Mouse (Mus musculus): ENCODE measurements around the gene Tnxb. TPM values are rescaled to one million over a fixed set of nuclear protein-coding genes. Genes with fewer than 3 reads are reported as not detected.

Tnxb gene
- under 1 TPM in 1 of 2 experiments, not detected in 1; 0.07 TPM for polyA plus RNA-seq (2017; shearing (Covaris generic))

GRCm38 (mm10) chr17:34670235-34670634, at the start of gene Tnxb:
TSS of gene Tnxb (plus strand) at chr17:34670535.

GRCm38 (mm10) chr17:34627943-34628643, 42.2 kb upstream of the Tnxb start, which contains the start of gene Ppt2:
TSS of gene Ppt2 (minus strand) at chr17:34628510.

DNA sequence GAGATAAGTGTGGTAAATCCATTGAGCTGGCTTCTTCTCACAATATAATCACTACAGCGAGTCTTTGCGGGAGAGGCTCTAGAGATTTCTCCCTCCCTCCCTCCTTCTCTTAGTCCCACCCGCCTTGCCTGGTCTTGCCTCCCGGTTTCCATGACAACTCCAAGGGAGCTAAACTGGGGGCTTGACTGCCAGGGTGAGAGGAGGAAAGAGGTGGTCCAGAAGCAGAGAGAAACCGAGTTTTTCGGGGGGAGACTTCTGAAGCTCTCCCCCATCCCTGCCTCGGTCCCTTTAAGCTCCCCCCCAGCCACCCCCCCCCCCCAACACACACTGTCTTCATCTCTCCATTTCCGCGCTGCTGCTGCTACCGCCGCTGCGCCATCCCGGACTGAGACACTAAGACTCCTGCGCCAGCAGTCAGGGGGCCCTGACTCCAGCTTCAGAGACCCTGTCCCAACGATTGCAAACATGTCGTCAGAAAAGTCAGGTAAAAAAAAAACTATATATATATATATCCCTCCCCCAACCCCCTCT, 41.0 kb upstream of the Tnxb start, which contains the start of gene Prrt1:
TSS of gene Prrt1 (plus strand) at position 313 of the 531 bp plus-strand sequence.

DNA sequence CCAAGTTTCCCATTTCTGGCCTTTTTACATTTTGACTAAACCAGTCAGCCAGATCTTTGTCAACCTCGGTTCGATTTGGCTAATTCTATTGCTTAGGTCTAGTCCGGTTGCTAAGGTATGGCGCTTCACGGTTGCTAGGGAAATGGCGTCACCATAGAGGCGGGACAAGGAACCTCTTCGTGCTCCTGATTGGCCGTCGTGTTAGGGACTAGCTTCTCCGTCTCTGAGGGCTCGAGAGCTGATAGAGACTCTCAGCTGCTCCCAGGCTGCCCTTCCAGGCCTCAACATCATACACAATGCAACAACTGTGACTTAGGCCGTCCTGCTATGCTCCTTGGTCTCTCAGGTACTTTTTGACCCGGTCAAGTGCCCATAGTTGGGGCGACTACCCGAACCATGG, 25.7 kb upstream of the Tnxb start, which contains the start of gene Fkbpl:
TSS of gene Fkbpl (plus strand) at position 157 of the 400 bp plus-strand sequence.

GRCm38 (mm10) chr17:34646906-34647787, 23.2 kb upstream of the Tnxb start, which contains the start of gene Atf6b:
TSS of gene Atf6b (plus strand) at chr17:34647146.

DNA sequence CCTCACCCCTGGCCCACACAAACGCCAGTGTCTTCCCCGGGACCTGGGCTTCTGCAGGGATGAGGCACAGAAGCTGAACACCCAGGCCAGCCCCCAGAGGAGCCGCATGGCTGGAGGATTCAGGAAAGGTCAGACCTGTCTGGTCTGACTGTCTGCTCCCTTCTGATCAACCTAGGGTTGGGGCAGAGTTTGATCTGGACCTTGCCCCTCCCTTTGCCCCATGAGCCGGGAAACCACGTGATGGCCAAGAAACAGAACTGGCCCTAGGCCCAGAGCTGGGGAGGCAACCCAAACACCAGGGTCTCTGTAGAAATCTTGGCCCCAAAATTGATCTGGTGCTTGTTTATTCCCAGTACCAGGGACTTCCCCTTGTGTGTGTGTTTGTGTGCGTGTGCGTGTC, 73.4 kb downstream of the Tnxb start, which contains the start of gene C4b:
TSS of gene C4b (minus strand) at position 164 of the 400 bp plus-strand sequence.

Other genes starting within 250 kb of the Tnxb start
- gene Btnl4, start 193.2 kb upstream of the Tnxb start, polyA plus RNA-seq (2017; shearing (Covaris generic)): under 1 TPM; 0.52 to 0.63 TPM
- 1 to 10 TPM in 1 of 2 experiments, not detected in 1; 1.0 TPM for gene Btnl6, start 153.2 kb upstream of the Tnxb start, polyA plus RNA-seq (2017; shearing (Covaris generic))
- gene Notch4, start 106.3 kb upstream of the Tnxb start, polyA plus RNA-seq (2017; shearing (Covaris generic)): 1 to 10 TPM in 1 of 2 experiments, under 1 TPM in 1; 0.19 to 1.1 TPM
- 100 to 1,000 TPM; 254 to 344 TPM for gene Gpsm3, start 80.7 kb upstream of the Tnxb start, polyA plus RNA-seq (2017; shearing (Covaris generic))
- gene Pbx2, start 79.3 kb upstream of the Tnxb start, polyA plus RNA-seq (2017; shearing (Covaris generic)): 10 to 100 TPM; 16.3 to 23.4 TPM
- 1 to 10 TPM; 1.6 to 2.9 TPM for gene Ager, start 72.7 kb upstream of the Tnxb start, polyA plus RNA-seq (2017; shearing (Covaris generic))
- gene Rnf5, start 66.8 kb upstream of the Tnxb start, polyA plus RNA-seq (2017; shearing (Covaris generic)): 10 to 100 TPM; 80.3 to 84.2 TPM
- gene Agpat1, start 66.3 kb upstream of the Tnxb start, polyA plus RNA-seq (2017; shearing (Covaris generic)): 10 to 100 TPM; 17.4 to 28.1 TPM
- gene Egfl8, start 54.6 kb upstream of the Tnxb start, polyA plus RNA-seq (2017; shearing (Covaris generic)): 1 to 10 TPM in 1 of 2 experiments, under 1 TPM in 1; 0.29 to 2.0 TPM
- 10 to 100 TPM; 16.0 to 19.4 TPM for gene Ppt2, start 42.0 kb upstream of the Tnxb start, polyA plus RNA-seq (2017; shearing (Covaris generic))
- gene Prrt1, start 41.0 kb upstream of the Tnxb start, polyA plus RNA-seq (2017; shearing (Covaris generic)): 1 to 10 TPM; 1.4 to 1.6 TPM
- 1 to 10 TPM; 3.3 to 6.0 TPM for gene Fkbpl, start 25.8 kb upstream of the Tnxb start, polyA plus RNA-seq (2017; shearing (Covaris generic))
- 10 to 100 TPM; 46.6 to 60.7 TPM for gene Atf6b, start 23.4 kb upstream of the Tnxb start, polyA plus RNA-seq (2017; shearing (Covaris generic))
- gene C4b, start 73.3 kb downstream of the Tnxb start, polyA plus RNA-seq (2017; shearing (Covaris generic)): 1 to 10 TPM in 1 of 2 experiments, not detected in 1; 3.0 TPM
- not detected for gene Cyp21a1, start 134.0 kb downstream of the Tnxb start, polyA plus RNA-seq (2017; shearing (Covaris generic))
- 10 to 100 TPM; 37.4 to 47.4 TPM for gene Stk19, start 166.4 kb downstream of the Tnxb start, polyA plus RNA-seq (2017; shearing (Covaris generic))
- gene Dxo, start 166.5 kb downstream of the Tnxb start, polyA plus RNA-seq (2017; shearing (Covaris generic)): 10 to 100 TPM; 47.0 to 49.6 TPM
- gene Skiv2l, start 179.7 kb downstream of the Tnxb start, polyA plus RNA-seq (2017; shearing (Covaris generic)): 100 to 1,000 TPM in 1 of 2 experiments, 10 to 100 TPM in 1; 81.8 to 107 TPM
- gene Nelfe, start 179.9 kb downstream of the Tnxb start, polyA plus RNA-seq (2017; shearing (Covaris generic)): 10 to 100 TPM; 37.9 to 46.0 TPM
- gene Cfb, start 192.0 kb downstream of the Tnxb start, polyA plus RNA-seq (2017; shearing (Covaris generic)): 1 to 10 TPM; 1.8 to 8.9 TPM
- gene Zbtb12, start 208.9 kb downstream of the Tnxb start, polyA plus RNA-seq (2017; shearing (Covaris generic)): under 1 TPM; 0.16 to 0.74 TPM
- not detected for gene Gm20547, start 211.5 kb downstream of the Tnxb start, polyA plus RNA-seq (2017; shearing (Covaris generic))
- gene C2, start 227.7 kb downstream of the Tnxb start, polyA plus RNA-seq (2017; shearing (Covaris generic)): 1 to 10 TPM; 1.6 to 4.0 TPM
- 10 to 100 TPM; 60.3 to 72.7 TPM for gene Ehmt2, start 227.9 kb downstream of the Tnxb start, polyA plus RNA-seq (2017; shearing (Covaris generic))
- gene Slc44a4, start 243.9 kb downstream of the Tnxb start, polyA plus RNA-seq (2017; shearing (Covaris generic)): not detected

Measured in activated CD4-positive, CD25-positive, alpha-beta regulatory T cell (primary cell).